Comparison of ENCODE assay signal across 20 mouse cellular contexts in the genomic region with DNA sequence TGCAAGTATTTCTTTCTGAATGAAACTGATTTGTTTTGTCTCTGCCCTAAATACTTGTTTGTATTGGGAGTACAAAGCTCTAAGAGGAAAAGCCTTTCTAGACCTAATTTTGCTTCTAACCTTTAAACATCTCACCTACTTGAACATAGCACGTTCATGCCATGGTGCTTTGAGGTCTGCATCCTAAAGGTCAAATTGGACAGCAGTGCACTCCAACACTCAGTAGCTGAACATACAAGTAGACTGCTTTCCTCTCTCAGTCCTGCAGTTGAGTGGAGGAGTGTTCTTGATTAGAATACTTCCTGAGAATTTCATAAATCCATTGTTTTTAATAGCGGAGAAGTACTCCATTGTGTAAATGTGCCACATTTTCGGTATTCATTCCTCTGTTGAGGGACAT.
DNase-seq lines count a peak whose midpoint lies in the region; ATAC-seq lines count a peak whose summit lies in the region.
"Had no signal": no experiment of that assay in that cellular context is flagged by ENCODE, and none has a peak within 500 bp of the region (broad histone marks: within the 10 kb centered on the region; RNA-seq: fewer than 3 reads in every experiment).

No protein-coding gene starts in this region.

- H3K4me1 ChIP-seq in hindbrain, embryonic 12.5 days: peaks cover 3% of the 10 kb centered on the region; the same call in 1 of the 2 replicates
- H3K4me1 ChIP-seq in hindbrain, embryonic 16.5 days (ENCODE audit: control insufficient read depth, insufficient read depth, low read depth, low read length): no peaks in the 10 kb centered on the region
- 0 out of 2 replicates have a peak, but pooled peaks cover 2% of the 10 kb centered on the region for H3K4me1 ChIP-seq in neural tube, embryonic 11.5 days (ENCODE audit: control insufficient read depth, insufficient read depth, low read length)
- 0 out of 2 replicates have a peak, but pooled peaks cover 3% of the 10 kb centered on the region for H3K4me1 ChIP-seq in neural tube, embryonic 15.5 days
- peaks cover 3% of the 10 kb centered on the region; the same call in 1 of the 2 replicates for H3K4me1 ChIP-seq in midbrain, embryonic 12.5 days
- H3K4me1 ChIP-seq in midbrain, embryonic 16.5 days (ENCODE audit: control insufficient read depth, insufficient read depth, low read length): peaks cover 4% of the 10 kb centered on the region; the same call in 1 of the 2 replicates
- H3K4me1 ChIP-seq: forebrain, embryonic 13.5 days had no signal

- H3K4me2 ChIP-seq in hindbrain, embryonic 12.5 days (replicated peaks): no peak overlapping the region
- no peak overlapping the region for H3K4me2 ChIP-seq in hindbrain, embryonic 16.5 days (ENCODE audit: low read length)
- H3K4me2 ChIP-seq in neural tube, embryonic 11.5 days (ENCODE audit: low read depth): no peak overlapping the region
- no peak overlapping the region for H3K4me2 ChIP-seq in neural tube, embryonic 15.5 days
- no peak overlapping the region for H3K4me2 ChIP-seq in midbrain, embryonic 12.5 days (replicated peaks)
- no peak overlapping the region for H3K4me2 ChIP-seq in midbrain, embryonic 16.5 days (ENCODE audit: low read length)
- H3K4me2 ChIP-seq: forebrain, embryonic 13.5 days; heart, embryonic 11.5 days had no signal

- no peak overlapping the region for H3K9ac ChIP-seq in hindbrain, embryonic 12.5 days
- H3K9ac ChIP-seq in hindbrain, embryonic 16.5 days (ENCODE audit: low read depth, low read length): no peak overlapping the region
- no peak overlapping the region for H3K9ac ChIP-seq in neural tube, embryonic 11.5 days (ENCODE audit: low read length)
- no peak overlapping the region for H3K9ac ChIP-seq in neural tube, embryonic 15.5 days (replicated peaks)
- H3K9ac ChIP-seq in midbrain, embryonic 12.5 days (replicated peaks): no peak overlapping the region
- H3K9ac ChIP-seq in midbrain, embryonic 16.5 days (ENCODE audit: low read depth, low read length): no peak overlapping the region
- H3K9ac ChIP-seq: forebrain, embryonic 13.5 days had no signal

- WGBS in hindbrain, embryonic 12.5 days: 82% methylated on average over 3 of the region's 3 CpGs
- 73% methylated on average over 3 of the region's 3 CpGs for WGBS in hindbrain, embryonic 16.5 days
- WGBS in neural tube, embryonic 11.5 days: 83% methylated on average over 3 of the region's 3 CpGs
- 79% methylated on average over 3 of the region's 3 CpGs for WGBS in neural tube, embryonic 15.5 days
- WGBS in midbrain, embryonic 12.5 days: 80% methylated on average over 3 of the region's 3 CpGs
- WGBS in midbrain, embryonic 16.5 days: 72% methylated on average over 3 of the region's 3 CpGs

- H3K4me3 ChIP-seq in hindbrain, embryonic 12.5 days: no peak overlapping the region
- no peak overlapping the region for H3K4me3 ChIP-seq in hindbrain, embryonic 16.5 days (ENCODE audit: low read length)
- no peak overlapping the region for H3K4me3 ChIP-seq in neural tube, embryonic 11.5 days (ENCODE audit: low read depth, low read length)
- H3K4me3 ChIP-seq in neural tube, embryonic 15.5 days (replicated peaks): no peak overlapping the region
- no peak overlapping the region for H3K4me3 ChIP-seq in midbrain, embryonic 12.5 days
- H3K4me3 ChIP-seq in midbrain, embryonic 16.5 days (ENCODE audit: low read depth, low read length): no peak overlapping the region
- H3K4me3 ChIP-seq: forebrain, embryonic 10.5 days; forebrain, embryonic 13.5 days; heart, adult 2 months had no signal

- no peaks in the 10 kb centered on the region for H3K27me3 ChIP-seq in hindbrain, embryonic 12.5 days
- H3K27me3 ChIP-seq in hindbrain, embryonic 16.5 days (replicated peaks; ENCODE audit: control insufficient read depth, insufficient read depth, low read length): no peaks in the 10 kb centered on the region
- no peaks in the 10 kb centered on the region for H3K27me3 ChIP-seq in neural tube, embryonic 11.5 days (ENCODE audit: control insufficient read depth, insufficient read depth, low read length)
- H3K27me3 ChIP-seq in neural tube, embryonic 15.5 days (replicated peaks): no peaks in the 10 kb centered on the region
- H3K27me3 ChIP-seq in midbrain, embryonic 12.5 days: no peaks in the 10 kb centered on the region
- no peaks in the 10 kb centered on the region for H3K27me3 ChIP-seq in midbrain, embryonic 16.5 days (ENCODE audit: control insufficient read depth, insufficient read depth, low read depth, low read length)
- H3K27me3 ChIP-seq: forebrain, embryonic 13.5 days had no signal

- no peak for ATAC-seq in hindbrain, embryonic 12.5 days (ENCODE audit: low FRiP score)
- ATAC-seq in hindbrain, embryonic 16.5 days: no peak
- no peak for ATAC-seq in neural tube, embryonic 11.5 days (ENCODE audit: insufficient read depth, low FRiP score, low TSS enrichment)
- no peak for ATAC-seq in neural tube, embryonic 15.5 days (ENCODE audit: low FRiP score)
- 0 out of 2 replicates have a peak, but pooled peaks have one; percentile 35 for ATAC-seq in midbrain, embryonic 12.5 days (ENCODE audit: low FRiP score, low read depth)
- ATAC-seq in midbrain, embryonic 16.5 days: peak; percentile 78; the same call in 1 of the 2 replicates
- ATAC-seq: CD4-positive, CD25-positive, alpha-beta regulatory T cell, adult 4 months; forebrain, embryonic 16.5 days had no signal

- peak overlapping the region; percentile 65 for H3K27ac ChIP-seq in hindbrain, embryonic 12.5 days
- no peak overlapping the region for H3K27ac ChIP-seq in hindbrain, embryonic 16.5 days (ENCODE audit: low read depth, low read length)
- H3K27ac ChIP-seq in neural tube, embryonic 11.5 days (ENCODE audit: low read depth, low read length): 0 out of 2 replicates have a peak overlapping the region, but pooled peaks have one; percentile 50
- H3K27ac ChIP-seq in neural tube, embryonic 15.5 days (replicated peaks): no peak overlapping the region
- H3K27ac ChIP-seq in midbrain, embryonic 12.5 days (replicated peaks): peak overlapping the region; percentile 56
- peak overlapping the region; percentile 44; the same call in 1 of the 2 replicates for H3K27ac ChIP-seq in midbrain, embryonic 16.5 days (ENCODE audit: low read length)
- H3K27ac ChIP-seq: forebrain, embryonic 10.5 days; forebrain, embryonic 13.5 days; heart, adult 2 months had no signal

- no peaks in the 10 kb centered on the region for H3K36me3 ChIP-seq in hindbrain, embryonic 12.5 days
- no peaks in the 10 kb centered on the region for H3K36me3 ChIP-seq in hindbrain, embryonic 16.5 days (ENCODE audit: control insufficient read depth, insufficient read depth, low read length)
- no peaks in the 10 kb centered on the region for H3K36me3 ChIP-seq in neural tube, embryonic 11.5 days (ENCODE audit: control insufficient read depth, insufficient read depth, low read length)
- H3K36me3 ChIP-seq in neural tube, embryonic 15.5 days: no peaks in the 10 kb centered on the region
- H3K36me3 ChIP-seq in midbrain, embryonic 12.5 days: no peaks in the 10 kb centered on the region
- no peaks in the 10 kb centered on the region for H3K36me3 ChIP-seq in midbrain, embryonic 16.5 days (ENCODE audit: control insufficient read depth, insufficient read depth, low read length)
- H3K36me3 ChIP-seq: forebrain, embryonic 10.5 days had no signal

- no peak for DNase-seq in neural tube, embryonic 11.5 days (ENCODE audit: low spot score)
- no peak for DNase-seq in heart, adult 9 months (ENCODE audit: low spot score in 2 of 2)
- no peak for DNase-seq in cerebellum, adult 9-11 months
- DNase-seq: adrenal gland, adult 2 months; adrenal gland, postnatal 14 days; cerebellum, adult 11-12 months; cerebellum, adult 8-10 months; gastrocnemius, postnatal 10 days; gastrocnemius, postnatal 36 days; heart, adult 2 months had no signal

- H3K9me3 ChIP-seq in hindbrain, embryonic 12.5 days (replicated peaks): peaks cover 6% of the 10 kb centered on the region; the same call in 1 of the 2 replicates
- peaks cover 3% of the 10 kb centered on the region; the same call in 1 of the 2 replicates for H3K9me3 ChIP-seq in hindbrain, embryonic 16.5 days (ENCODE audit: control insufficient read depth, low read length)
- H3K9me3 ChIP-seq in neural tube, embryonic 11.5 days (ENCODE audit: control insufficient read depth, low read length): no peaks in the 10 kb centered on the region
- H3K9me3 ChIP-seq in neural tube, embryonic 15.5 days (replicated peaks): no peaks in the 10 kb centered on the region; the same call in 1 of the 2 replicates
- H3K9me3 ChIP-seq in midbrain, embryonic 12.5 days: peaks cover 9% of the 10 kb centered on the region; the same call in 1 of the 2 replicates
- H3K9me3 ChIP-seq in midbrain, embryonic 16.5 days (replicated peaks; ENCODE audit: control insufficient read depth, low read length, poor library complexity, severe bottlenecking): no peaks in the 10 kb centered on the region

Comparison
In these comparisons a context has a peak if more than half of its experiments do, and no peak if none do; other contexts are left out.
1. H3K27ac ChIP-seq: peak in hindbrain, embryonic 12.5 days (single experiment), neural tube, embryonic 11.5 days (single experiment), midbrain, embryonic 12.5 days (single experiment) and midbrain, embryonic 16.5 days (single experiment); none in hindbrain, embryonic 16.5 days (single experiment) and neural tube, embryonic 15.5 days (single experiment).
2. ATAC-seq: peak in midbrain, embryonic 12.5 days (single experiment) and midbrain, embryonic 16.5 days (single experiment); none in hindbrain, embryonic 12.5 days (single experiment), hindbrain, embryonic 16.5 days (single experiment), neural tube, embryonic 11.5 days (single experiment) and neural tube, embryonic 15.5 days (single experiment).